Mouse (Mus musculus) CH12.LX (cell line): ENCODE results near the gene Prr15l. TPM values are rescaled to one million over a fixed set of nuclear protein-coding genes. Genes with fewer than 3 reads are reported as not detected.

Source experiments
- DNase-seq: peaks from one replicate; pipeline ENCODE4 v3.0.0-alpha.2; 2013; ENCODE audit errors: extremely low read depth
- H3K27ac ChIP-seq: 2 replicates; pipeline ENCODE4 v1.5.1; 2012; ENCODE audit warnings: low read depth, mild to moderate bottlenecking, control low read depth, moderate library complexity; ENCODE audit not compliant: insufficient read depth
- H3K27me3 ChIP-seq: replicated peaks from 2 replicates; pipeline ENCODE3; 2012; ENCODE audit warnings: inconsistent platforms
- H3K36me3 ChIP-seq, 2 experiments: replicated peaks in 1 of 2; 2 replicates each; pipeline versions ENCODE3 to v1.6.1; 2012; ENCODE audit warnings: inconsistent platforms in 1 of 2, low read length in 1 of 2, mild to moderate bottlenecking in 1 of 2, mixed read lengths in 1 of 2, moderate library complexity in 1 of 2; ENCODE audit not compliant: control insufficient read depth in 1 of 2, insufficient read depth in 1 of 2
- H3K4me1 ChIP-seq, 2 experiments: 2 replicates each; pipeline ENCODE4 v1.6.1; 2012; ENCODE audit warnings: inconsistent platforms in 1 of 2, moderate library complexity in 1 of 2; ENCODE audit not compliant: insufficient read depth in 2 of 2, control insufficient read depth in 1 of 2
- H3K4me2 ChIP-seq: 2 replicates; pipeline ENCODE4 v1.6.1; 2012; ENCODE audit warnings: low read depth, mild to moderate bottlenecking, control low read depth; ENCODE audit not compliant: poor library complexity, insufficient read depth, severe bottlenecking
- H3K4me3 ChIP-seq, 3 experiments: fragments of 150-350 bp in 1 of 3; sonication (generic) in 1 of 3; replicated peaks in 1 of 3; 2 replicates each; pipeline versions ENCODE3 to v1.5.1; 2011 to 2012; ENCODE audit warnings: low read depth in 2 of 3, low read length in 2 of 3, mild to moderate bottlenecking in 2 of 3, moderate library complexity in 2 of 3, control low read depth in 1 of 3, improper control_type of control experiment in 1 of 3, inconsistent platforms in 1 of 3, mixed read lengths in 1 of 3; ENCODE audit not compliant: poor library complexity in 1 of 3
- H3K79me2 ChIP-seq: replicated peaks from 2 replicates; pipeline ENCODE4 v1.6.1; 2012; ENCODE audit warnings: mild to moderate bottlenecking, moderate library complexity; ENCODE audit not compliant: control insufficient read depth, poor library complexity, insufficient read depth, severe bottlenecking; ENCODE audit errors: extremely low read depth
- H3K9ac ChIP-seq: 2 replicates; pipeline ENCODE4 v1.6.1; 2012; ENCODE audit warnings: low read depth, mild to moderate bottlenecking, control low read depth, moderate library complexity; ENCODE audit not compliant: insufficient read depth
- H3K9me3 ChIP-seq: replicated peaks from 2 replicates; pipeline ENCODE3; 2012; ENCODE audit warnings: low read length, inconsistent platforms, mixed read lengths
- BHLHE40 ChIP-seq: IDR thresholded peaks from 2 replicates; pipeline ENCODE4 v1.6.1; 2011; ENCODE audit warnings: mild to moderate bottlenecking, low read depth, low read length, improper control_type of control experiment
- CHD2 ChIP-seq: IDR thresholded peaks from 2 replicates; pipeline ENCODE4 v1.6.1; 2011; ENCODE audit warnings: low read length, improper control_type of control experiment
- CTCF ChIP-seq, 2 experiments: IDR thresholded peaks in 1 of 2; conservative IDR thresholded peaks in 1 of 2; 2 replicates each; pipeline ENCODE4 v1.5.1; 2011 to 2012; ENCODE audit warnings: low read depth in 2 of 2, low read length in 2 of 2, improper control_type of control experiment in 1 of 2, inconsistent platforms in 1 of 2, mild to moderate bottlenecking in 1 of 2, moderate library complexity in 1 of 2
- ELF1 ChIP-seq: IDR thresholded peaks from 2 replicates; pipeline ENCODE4 v1.6.1; 2014; ENCODE audit warnings: low read depth, mild to moderate bottlenecking, inconsistent platforms, low read length, improper control_type of control experiment
- IRF4 ChIP-seq: IDR thresholded peaks from 2 replicates; pipeline ENCODE4 v1.6.1; 2014; ENCODE audit warnings: low read depth, mild to moderate bottlenecking, inconsistent platforms, low read length, improper control_type of control experiment
- MAX ChIP-seq: IDR thresholded peaks from 2 replicates; pipeline ENCODE4 v1.6.1; 2011; ENCODE audit warnings: low read length, improper control_type of control experiment
- MYC ChIP-seq: IDR thresholded peaks from 2 replicates; pipeline ENCODE4 v1.6.1; 2011; ENCODE audit warnings: low read depth, mild to moderate bottlenecking, improper control_type of control experiment, low read length
- NELFE ChIP-seq: IDR thresholded peaks from 2 replicates; pipeline ENCODE4 v1.6.1; 2011; ENCODE audit warnings: low read depth, low read length, improper control_type of control experiment
- NRF1 ChIP-seq: IDR thresholded peaks from 2 replicates; pipeline ENCODE4 v1.6.1; 2014; ENCODE audit warnings: low read depth, mild to moderate bottlenecking, inconsistent platforms, low read length, improper control_type of control experiment, moderate library complexity
- POLR2A ChIP-seq: IDR thresholded peaks from 2 replicates; pipeline ENCODE4 v1.6.1; 2011; ENCODE audit warnings: low read depth, mild to moderate bottlenecking, improper control_type of control experiment, low read length
- POLR2AphosphoS2 ChIP-seq: IDR thresholded peaks from 2 replicates; pipeline ENCODE4 v1.6.1; 2011; ENCODE audit warnings: low read depth, low read length, improper control_type of control experiment
- RAD21 ChIP-seq: IDR thresholded peaks from 2 replicates; pipeline ENCODE4 v1.6.1; 2011; ENCODE audit warnings: low read depth, mild to moderate bottlenecking, low read length, improper control_type of control experiment, moderate library complexity
- SIN3A ChIP-seq: IDR thresholded peaks from 2 replicates; pipeline ENCODE4 v1.6.1; 2012; ENCODE audit warnings: low read length, improper control_type of control experiment, inconsistent platforms
- SMC3 ChIP-seq: IDR thresholded peaks from 2 replicates; pipeline ENCODE4 v1.6.1; 2011; ENCODE audit warnings: low read depth, low read length, improper control_type of control experiment
- UBTF ChIP-seq: IDR thresholded peaks from 2 replicates; pipeline ENCODE4 v1.6.1; 2012; ENCODE audit warnings: low read depth, mild to moderate bottlenecking, inconsistent platforms, low read length, improper control_type of control experiment, moderate library complexity
- USF2 ChIP-seq: conservative IDR thresholded peaks from 2 replicates; pipeline ENCODE4 v1.6.1; 2011; ENCODE audit warnings: low read depth, low read length, improper control_type of control experiment
- ZMIZ1 ChIP-seq: IDR thresholded peaks from 2 replicates; pipeline ENCODE4 v1.6.1; 2012; ENCODE audit warnings: low read depth, mild to moderate bottlenecking, inconsistent platforms, low read length, improper control_type of control experiment
- ZNF384 ChIP-seq: IDR thresholded peaks from 2 replicates; pipeline ENCODE4 v1.6.1; 2012; ENCODE audit warnings: low read depth, low read length, improper control_type of control experiment, inconsistent platforms
- dilution Hi-C: fragments of 300-500 bp; cut with MboI; formaldehyde crosslinking; loops from 2 replicates; pipeline ENCODE4 v1.14.3; 2020; ENCODE audit warnings: low sequenced_read_pairs; ENCODE audit not compliant: extremely low pct_unique_long_range_greater_than_20kb, extremely low pct_ligation_motif_present
- in situ Hi-C: fragments of 300-500 bp; cut with MboI; formaldehyde crosslinking; loops from 3 replicates; pipeline ENCODE4 v1.14.3; 2019; ENCODE audit warnings: low sequenced_read_pairs, low pct_ligation_motif_present, low pct_unique_long_range_greater_than_20kb, mixed read lengths
- polyA plus RNA-seq: library from polyadenylated mRNA; unstranded; fragments of >175 nt; gene quantifications from 2 replicates; pipeline ENCODE4 v1.2.1, GENCODE M21; 2012; ENCODE audit warnings: low read depth; ENCODE audit not compliant: insufficient read length
- total RNA-seq, 2 experiments: library from RNA; depleted of rRNA; stranded (reverse); fragments of 300-350 nt in 1 of 2; fragments of >200 nt in 1 of 2; gene quantifications; 2 replicates each; pipeline ENCODE4 v1.2.3; 2012 to 2014

The Prr15l gene
- total and polyA plus RNA-seq, 3 experiments = 0.08 to 0.31 TPM; not detected in 1

- dilution Hi-C loops = no loop called here
- no peak overlapping the region for H3K4me3 ChIP-seq
- H3K4me1 ChIP-seq = no peaks in the 10 kb centered on the region
- H3K27ac ChIP-seq = no peak overlapping the region
- H3K79me2 ChIP-seq = no peaks in the 10 kb centered on the region
- in situ Hi-C loops = no loop called here
- no peak overlapping the region for H3K9ac ChIP-seq
- peaks cover 19% of the 10 kb centered on the region for H3K27me3 ChIP-seq
- no peaks in the 10 kb centered on the region for H3K9me3 ChIP-seq
- H3K4me2 ChIP-seq = no peak overlapping the region
- TF ChIP-seq IRF4 (no peak), USF2 (no peak), SIN3A (no peak), SMC3 (no peak), ZMIZ1 (no peak)
- no peak for DNase-seq
- H3K36me3 ChIP-seq = peaks cover 18 to 28% of the 10 kb centered on the region in 2 experiments
Measured at GRCm38 (mm10) chr11:96902639-96903635, 25.0 kb upstream of the Prr15l start.

- Histone ChIP-seq H3K4me3 (no peak overlapping the region), H3K4me2 (no peak overlapping the region), H3K36me3 (peaks cover 52 to 64% of the 10 kb centered on the region in 2 experiments)
Measured at GRCm38 (mm10) chr11:96906431-96907161, 21.3 kb upstream of the Prr15l start.

GRCm38 (mm10) chr11:96908594-96908993 lies 19.3 kb upstream of the Prr15l start:
- Histone ChIP-seq H3K27me3 (no peaks in the 10 kb centered on the region), H3K36me3 (peaks cover 64 to 84% of the 10 kb centered on the region in 2 experiments)
- TF ChIP-seq CHD2 (no peak), ZNF384 (no peak), MYC (no peak), POLR2A (no peak), UBTF (no peak), POLR2AphosphoS2 (no peak), ZMIZ1 (no peak), NRF1 (no peak), ELF1 (no peak), USF2 (no peak), IRF4 (no peak), SIN3A (no peak), MAX (no peak), BHLHE40 (no peak), SMC3 (no peak), RAD21 (no peak), NELFE (no peak)
- TF ChIP-seq, all 38 proteins: peak for 0
- H3K79me2 ChIP-seq = no peaks in the 10 kb centered on the region
- no peak overlapping the region for H3K27ac ChIP-seq
- DNase-seq = no peak
- in situ Hi-C loops (no loop called here), dilution Hi-C loops (no loop called here)
- H3K4me2 ChIP-seq = no peak overlapping the region
- no peak overlapping the region for H3K4me3 ChIP-seq
- no peaks in the 10 kb centered on the region for H3K9me3 ChIP-seq
- peaks cover 0 to 9% of the 10 kb centered on the region in 2 experiments; a peak in 2 of 4 replicates for H3K4me1 ChIP-seq
- H3K9ac ChIP-seq = no peak overlapping the region

More at GRCm38 (mm10) chr11:96906431-96907161, 21.3 kb upstream of the Prr15l start:
- Histone ChIP-seq H3K9me3 (no peaks in the 10 kb centered on the region), H3K9ac (no peak overlapping the region), H3K79me2 (no peaks in the 10 kb centered on the region), H3K27me3 (no peaks in the 10 kb centered on the region), H3K4me1 (no peaks in the 10 kb centered on the region), H3K27ac (no peak overlapping the region)
- TF ChIP-seq CTCF (conservative IDR thresholded peaks at IDR 0.05 in 1 of 2, IDR thresholded peaks at IDR 0.05 in 1 of 2; ENCODE audit: low read depth in 2 of 2, low read length in 2 of 2) = no peak
- no peak for TF ChIP-seq ZMIZ1
- no peak for TF ChIP-seq POLR2A
- dilution Hi-C loops = no loop called here
- in situ Hi-C loops = no loop called here
- no peak for DNase-seq
